Mouse (Mus musculus): ENCODE results near the gene Ttc30a1.
"Not testable (repeated sequence)": the region's sequence is repeated elsewhere in the genome, so short reads cannot be mapped to it uniquely, and the experiment has no call there.

DNA sequence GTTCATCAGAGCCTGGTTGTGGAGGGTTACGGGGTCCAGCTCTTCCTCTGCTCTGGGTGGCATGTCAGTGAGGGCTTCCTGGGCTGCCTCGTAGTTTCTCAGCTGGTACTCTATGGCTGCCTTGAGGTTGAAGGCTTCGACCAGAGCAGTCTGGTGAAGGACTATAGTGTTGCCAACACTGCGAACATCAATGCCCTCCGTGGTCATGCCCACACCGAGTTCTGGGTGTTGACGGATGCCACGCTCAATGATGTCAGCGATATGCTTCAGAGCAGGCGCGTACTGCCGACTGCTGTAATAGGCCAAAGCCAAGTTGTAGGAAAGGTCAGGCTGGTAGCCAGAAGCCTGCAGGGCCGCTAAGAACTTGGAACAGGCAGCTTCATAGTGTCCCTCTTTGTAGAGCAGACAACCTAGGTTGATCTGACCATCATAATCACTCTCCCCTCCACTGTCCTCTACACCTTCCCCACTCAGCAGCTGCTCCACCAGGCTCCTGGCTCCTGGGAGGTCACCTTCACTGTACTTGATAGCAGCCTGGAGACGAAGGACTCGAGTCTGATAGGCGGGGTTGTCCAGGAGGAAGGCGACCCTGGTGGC lies 44.1 kb downstream of the Ttc30a1 start:
- not testable (repeated sequence) for TF ChIP-seq POLR2A (IDR thresholded peaks at IDR 0.05; ENCODE audit: control insufficient read depth, extremely low read depth, insufficient read depth, low read length, poor library complexity); CTCF (IDR thresholded peaks at IDR 0.05; ENCODE audit: borderline replicate concordance, control insufficient read depth, extremely low read depth, insufficient read depth, low read length, poor library complexity)
